Mouse (Mus musculus) midbrain, embryonic 10.5 days (tissue): ENCODE results near the gene 4930415O20Rik. TPM values are rescaled to one million over a fixed set of nuclear protein-coding genes. Genes with fewer than 3 reads are reported as not detected.

ENCODE experiments used
- DNase-seq: peaks from one replicate; pipeline ENCODE4 v3.0.0-alpha.2; 2017; ENCODE audit warnings: low spot score
- H3K27ac ChIP-seq: fragments of 300-500 bp; sonication (generic); replicated peaks from 2 replicates; pipeline ENCODE4 v1.5.1; 2016; ENCODE audit warnings: mild to moderate bottlenecking
- H3K27me3 ChIP-seq: fragments of 300-500 bp; sonication (generic); 2 replicates; pipeline ENCODE4 v1.6.1; 2016; ENCODE audit warnings: low read depth, mild to moderate bottlenecking; ENCODE audit not compliant: poor library complexity, severe bottlenecking
- H3K36me3 ChIP-seq: fragments of 300-500 bp; sonication (generic); 2 replicates; pipeline ENCODE4 v1.6.1; 2016; ENCODE audit warnings: mild to moderate bottlenecking, moderate library complexity
- H3K4me1 ChIP-seq: fragments of 300-500 bp; sonication (generic); 2 replicates; pipeline ENCODE4 v1.6.1; 2016
- H3K4me3 ChIP-seq: fragments of 300-500 bp; sonication (generic); 2 replicates; pipeline ENCODE4 v1.5.1; 2016; ENCODE audit warnings: mild to moderate bottlenecking, moderate library complexity
- H3K9me3 ChIP-seq: fragments of 300-500 bp; sonication (generic); replicated peaks from 2 replicates; pipeline ENCODE4 v1.6.1; 2016; ENCODE audit warnings: mild to moderate bottlenecking
- WGBS: fragments of 180-500 bp; shearing (Covaris S2); methylation state at CpG from one replicate; pipeline ENCODE4 v1.1.7; 2016; 5-methylcytosine and 5-hydroxymethylcytosine counted together
- polyA plus RNA-seq: library from polyadenylated mRNA; unstranded; fragments of >200 nt; fragmentation: Nextera tagmentation; extraction: Ambion mirVana; gene quantifications from 2 replicates; pipeline ENCODE4 v1.2.1, GENCODE M21; 2016

The 4930415O20Rik gene
- polyA plus RNA-seq, 1 experiment from 2014 or later = not detected

- Histone ChIP-seq H3K27ac (no peak overlapping the region), H3K27me3 (no peaks in the 10 kb centered on the region), H3K9me3 (no peaks in the 10 kb centered on the region), H3K4me1 (peaks cover 21% of the 10 kb centered on the region), H3K4me3 (no peak overlapping the region), H3K36me3 (peaks cover 99% of the 10 kb centered on the region)
- DNase-seq = no peak
- WGBS = 86% methylated on average over 12 of the region's 12 CpGs
Observed at GRCm38 (mm10) chr15:98600036-98600709, 29.4 kb downstream of the 4930415O20Rik start.

- Histone ChIP-seq H3K4me1 (peaks cover 23% of the 10 kb centered on the region), H3K36me3 (peaks cover 96% of the 10 kb centered on the region), H3K4me3 (no peak overlapping the region), H3K9me3 (no peaks in the 10 kb centered on the region), H3K27me3 (no peaks in the 10 kb centered on the region), H3K27ac (no peak overlapping the region)
- 83% methylated on average over 7 of the region's 7 CpGs for WGBS
- DNase-seq = no peak
Observed at GRCm38 (mm10) chr15:98601832-98602190, 31.0 kb downstream of the 4930415O20Rik start.

GRCm38 (mm10) chr15:98602191-98602881, 31.5 kb downstream of the 4930415O20Rik start:
- peaks cover 93% of the 10 kb centered on the region for H3K36me3 ChIP-seq
- no peak for DNase-seq

GRCm38 (mm10) chr15:98602921-98603458, 32.2 kb downstream of the 4930415O20Rik start:
- Histone ChIP-seq H3K36me3 (peaks cover 86% of the 10 kb centered on the region), H3K4me1 (peaks cover 35% of the 10 kb centered on the region), H3K4me3 (no peak overlapping the region), H3K9me3 (no peaks in the 10 kb centered on the region), H3K27me3 (no peaks in the 10 kb centered on the region), H3K27ac (0 out of 2 replicates have a peak overlapping the region, but pooled peaks have one; percentile 19)
- no peak for DNase-seq
- 72% methylated on average over 4 of the region's 4 CpGs for WGBS

More at GRCm38 (mm10) chr15:98602191-98602881, 31.5 kb downstream of the 4930415O20Rik start:
- no peaks in the 10 kb centered on the region for H3K9me3 ChIP-seq
- no peaks in the 10 kb centered on the region for H3K27me3 ChIP-seq
- WGBS = 62% methylated on average over 13 of the region's 13 CpGs
- 0 out of 2 replicates have a peak overlapping the region, but pooled peaks have one; percentile 19 for H3K27ac ChIP-seq
- no peak overlapping the region for H3K4me3 ChIP-seq
- peaks cover 29% of the 10 kb centered on the region for H3K4me1 ChIP-seq

- Histone ChIP-seq H3K9me3 (no peaks in the 10 kb centered on the region), H3K4me1 (peaks cover 45% of the 10 kb centered on the region), H3K27ac (no peak overlapping the region), H3K4me3 (no peak overlapping the region), H3K27me3 (no peaks in the 10 kb centered on the region), H3K36me3 (peaks cover 75% of the 10 kb centered on the region)
- DNase-seq = no peak
- 95% methylated on average over 24 of the region's 24 CpGs for WGBS
Observed at GRCm38 (mm10) chr15:98604041-98604575, 33.3 kb downstream of the 4930415O20Rik start.

GRCm38 (mm10) chr15:98606051-98606536, 35.3 kb downstream of the 4930415O20Rik start:
- peaks cover 55% of the 10 kb centered on the region for H3K36me3 ChIP-seq
- DNase-seq = no peak
- no peak overlapping the region for H3K27ac ChIP-seq
- peaks cover 7% of the 10 kb centered on the region; the same call in 1 of the 2 replicates for H3K27me3 ChIP-seq
- H3K9me3 ChIP-seq = no peaks in the 10 kb centered on the region
- H3K4me1 ChIP-seq = peaks cover 55% of the 10 kb centered on the region
- no peak overlapping the region for H3K4me3 ChIP-seq
- WGBS = 91% methylated on average over 12 of the region's 12 CpGs

- Histone ChIP-seq H3K27ac (no peak overlapping the region), H3K4me1 (peaks cover 55% of the 10 kb centered on the region), H3K36me3 (peaks cover 49% of the 10 kb centered on the region), H3K4me3 (peak overlapping the region; percentile 87; the same call in 1 of the 2 replicates), H3K27me3 (peaks cover 13% of the 10 kb centered on the region), H3K9me3 (no peaks in the 10 kb centered on the region)
- DNase-seq = no peak
- 69% methylated on average over 9 of the region's 9 CpGs for WGBS
Observed at GRCm38 (mm10) chr15:98606739-98607138, 35.9 kb downstream of the 4930415O20Rik start.

- Histone ChIP-seq H3K36me3 (peaks cover 41% of the 10 kb centered on the region), H3K4me1 (peaks cover 49% of the 10 kb centered on the region), H3K27ac (peak overlapping the region; percentile 97), H3K27me3 (peaks cover 14% of the 10 kb centered on the region), H3K4me3 (peak overlapping the region; percentile 87), H3K9me3 (no peaks in the 10 kb centered on the region)
- WGBS = 61% methylated on average over 4 of the region's 4 CpGs
- DNase-seq = no peak
Observed at GRCm38 (mm10) chr15:98607557-98607956, 36.8 kb downstream of the 4930415O20Rik start.

GRCm38 (mm10) chr15:98608058-98608783, 37.4 kb downstream of the 4930415O20Rik start:
- Histone ChIP-seq H3K27ac (peak overlapping the region; percentile 97), H3K4me3 (peak overlapping the region; percentile 87), H3K36me3 (peaks cover 34% of the 10 kb centered on the region), H3K27me3 (peaks cover 14% of the 10 kb centered on the region), H3K4me1 (peaks cover 42% of the 10 kb centered on the region), H3K9me3 (no peaks in the 10 kb centered on the region)
- no peak for DNase-seq
- 20% methylated on average over 10 of the region's 10 CpGs for WGBS

- Histone ChIP-seq H3K27ac (peak overlapping the region; percentile 97), H3K4me1 (peaks cover 36% of the 10 kb centered on the region), H3K36me3 (peaks cover 28% of the 10 kb centered on the region), H3K4me3 (peak overlapping the region; percentile 87), H3K27me3 (peaks cover 14% of the 10 kb centered on the region), H3K9me3 (no peaks in the 10 kb centered on the region)
- no peak for DNase-seq
- 0% methylated on average over 14 of the region's 26 CpGs for WGBS
Observed at GRCm38 (mm10) chr15:98608784-98609250, 38.0 kb downstream of the 4930415O20Rik start.

- 2% methylated on average over 60 of the region's 75 CpGs for WGBS
- peak; percentile 91 for DNase-seq
- H3K4me1 ChIP-seq = peaks cover 39% of the 10 kb centered on the region
Observed at GRCm38 (mm10) chr15:98609331-98610130, 38.7 kb downstream of the 4930415O20Rik start, which contains the start of gene Adcy6. Adcy6 (minus strand) TSS chr15:98610076.

More at GRCm38 (mm10) chr15:98609331-98610130, 38.7 kb downstream of the 4930415O20Rik start, which contains the start of gene Adcy6:
- peak within 1 kb of the TSS; percentile 87 for H3K4me3 ChIP-seq
- no peaks in the 10 kb centered on the region for H3K9me3 ChIP-seq
- peaks cover 17% of the 10 kb centered on the region for H3K27me3 ChIP-seq
- H3K27ac ChIP-seq = peak within 1 kb of the TSS; percentile 97
- H3K36me3 ChIP-seq = peaks cover 21% of the 10 kb centered on the region
